In the genomic region with DNA sequence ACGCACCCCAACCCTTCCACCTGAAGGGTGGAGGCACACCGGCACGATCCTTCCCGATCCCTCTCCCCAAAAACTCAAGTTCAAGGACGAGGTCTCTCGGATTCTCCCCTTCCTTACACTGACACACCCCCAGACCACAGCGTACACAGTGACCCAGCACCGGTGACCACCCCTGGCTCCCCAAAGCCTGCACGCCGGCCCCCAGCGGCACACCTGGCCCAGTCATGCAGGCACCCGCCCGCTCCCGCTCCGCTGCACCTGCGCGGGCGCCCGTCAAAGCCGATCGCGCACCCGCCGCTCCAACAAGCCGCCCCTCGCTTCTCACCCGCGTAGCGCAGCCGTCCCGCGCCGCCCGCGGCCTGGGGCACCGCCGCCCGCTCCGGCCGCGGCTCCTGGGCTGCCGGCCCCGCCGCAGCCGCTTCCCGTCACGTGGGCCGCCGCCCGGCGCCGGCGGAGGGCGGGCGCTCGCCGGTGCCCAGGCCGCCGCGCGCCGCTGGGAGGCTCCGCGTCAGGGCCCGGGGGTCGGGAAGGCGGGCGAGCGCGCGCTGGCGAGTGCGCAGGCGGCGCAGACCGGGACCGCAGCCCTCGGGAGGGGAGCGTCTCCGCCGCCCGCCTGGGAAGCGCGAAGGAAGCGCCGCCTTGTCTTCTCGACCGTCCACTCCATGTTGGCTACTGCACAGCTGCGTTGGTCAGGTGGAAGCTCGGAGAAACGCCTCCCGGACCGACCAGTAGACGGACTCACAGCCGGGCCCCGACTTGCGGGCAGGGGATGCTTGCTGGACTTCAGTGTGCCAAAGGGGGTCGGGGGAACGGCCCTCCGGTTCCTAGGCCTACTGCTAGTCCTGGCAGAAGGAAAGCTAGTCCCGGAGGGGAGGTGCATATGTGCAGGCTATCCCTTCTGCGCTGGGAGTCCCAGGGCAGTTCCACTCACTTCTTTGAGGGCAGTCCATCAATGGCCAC, we compare ENCODE assay signal across 8 mouse cellular contexts. TPM values are rescaled to one million over a fixed set of nuclear protein-coding genes. Genes with fewer than 3 reads are reported as not detected.
DNase-seq lines count a peak whose midpoint lies in the region; ATAC-seq and TF ChIP-seq lines count a peak whose summit lies in the region.

No protein-coding gene starts in this region.

- no peaks in the 10 kb centered on the region for H3K27me3 ChIP-seq in lung, embryonic 15.5 days
- no peaks in the 10 kb centered on the region; the same call in 1 of the 2 replicates for H3K27me3 ChIP-seq in thymus, adult 2 months (ENCODE audit: control insufficient read depth, insufficient read depth, low read length)

- DNase-seq in MN1 (ENCODE audit: low spot score), result peak; percentile 80
- peak; percentile 80 for DNase-seq in cerebellum, adult 9-10 months
- peak; percentile 33 for DNase-seq in layer of hippocampus, adult 9-10 months (ENCODE audit: low spot score)
- DNase-seq in thymus, adult 2 months, result peak; percentile 65

- H3K36me3 ChIP-seq in lung, embryonic 15.5 days, result no peaks in the 10 kb centered on the region
- no peaks in the 10 kb centered on the region for H3K36me3 ChIP-seq in thymus, adult 2 months (ENCODE audit: control insufficient read depth, insufficient read depth, low read length)

- H3K9ac ChIP-seq in lung, embryonic 15.5 days, result peak overlapping the region; percentile 86

- no peaks in the 10 kb centered on the region for H3K9me3 ChIP-seq in lung, embryonic 15.5 days

- peak overlapping the region; percentile 71 for H3K4me3 ChIP-seq in lung, embryonic 15.5 days
- H3K4me3 ChIP-seq in olfactory bulb, adult 2 months (ENCODE audit: insufficient read depth, low read depth, low read length), result peak overlapping the region; percentile 82
- peak overlapping the region; percentile 93 for H3K4me3 ChIP-seq in thymus, adult 2 months (ENCODE audit: control insufficient read depth, insufficient read depth, low read length)

- ATAC-seq in frontal cortex, adult (ENCODE audit: low TSS enrichment), result peak; percentile 81
- peak; percentile 40 to 52 for ATAC-seq in hematopoietic stem cell, adult 5-6 weeks (replicated peaks in 1 of 2; ENCODE audit: insufficient read depth in 1 of 2, low FRiP score in 2 of 2, low TSS enrichment in 1 of 2, low read depth in 1 of 2, poor library complexity in 2 of 2, severe bottlenecking in 2 of 2)
- peak; percentile 89; the same call in 1 of the 2 replicates for ATAC-seq in lung, embryonic 15.5 days (ENCODE audit: borderline replicate concordance, extremely low read depth, low FRiP score, low TSS enrichment)

- H3K4me2 ChIP-seq in lung, embryonic 15.5 days, result peak overlapping the region; percentile 86

- H3K27ac ChIP-seq in lung, embryonic 15.5 days, result peak overlapping the region; percentile 73
- peak overlapping the region; percentile 78 for H3K27ac ChIP-seq in olfactory bulb, adult 2 months (ENCODE audit: insufficient read depth, low read depth, low read length)
- H3K27ac ChIP-seq in thymus, adult 2 months (ENCODE audit: control insufficient read depth, insufficient read depth, low read length), result no peak overlapping the region

- WGBS in lung, embryonic 15.5 days, result 1% methylated on average over 86 of the region's 102 CpGs
- 8% methylated on average over 102 of the region's 102 CpGs for WGBS in olfactory bulb, adult 2 months
- WGBS in thymus, adult 2 months, result 6% methylated on average over 102 of the region's 102 CpGs

- peak; percentile 82 for TF ChIP-seq POLR2A in olfactory bulb, adult 2 months (IDR thresholded peaks at IDR 0.05; ENCODE audit: insufficient read depth, low read depth, low read length)
- TF ChIP-seq POLR2A in thymus, adult 2 months (IDR thresholded peaks at IDR 0.05; ENCODE audit: control insufficient read depth, extremely low read depth, insufficient read depth, low read length, poor library complexity), result peak; percentile 51

- no peak for TF ChIP-seq CTCF in olfactory bulb, adult 2 months (IDR thresholded peaks at IDR 0.05; ENCODE audit: insufficient read depth, low read depth, low read length)
- TF ChIP-seq CTCF in thymus, adult 2 months (IDR thresholded peaks at IDR 0.05; ENCODE audit: borderline replicate concordance, control insufficient read depth, extremely low read depth, insufficient read depth, low read length, poor library complexity), result 0 out of 2 replicates have a peak, but pooled peaks have one; percentile 31

- H3K4me1 ChIP-seq in lung, embryonic 15.5 days, result peaks cover 14% of the 10 kb centered on the region
- peaks cover 7% of the 10 kb centered on the region; the same call in 1 of the 2 replicates for H3K4me1 ChIP-seq in olfactory bulb, adult 2 months (ENCODE audit: control insufficient read depth, insufficient read depth, low read length)
- H3K4me1 ChIP-seq in thymus, adult 2 months (replicated peaks; ENCODE audit: control insufficient read depth, insufficient read depth, low read length), result peaks cover 12% of the 10 kb centered on the region

RNA-seq across cellular contexts. Expression of a gene that starts 6.1 kb away (rescaled TPM):
- total RNA-seq in hematopoietic stem cell, adult 5-6 weeks (2017), result 12.6 and 12.7 TPM in 2 replicates
- 8.3 and 10.3 TPM in 2 replicates for polyA plus RNA-seq in lung, embryonic 15.5 days (2015; fragmentation: Nextera tagmentation; extraction: Ambion mirVana)
- not detected in 2 replicates for polyA plus RNA-seq in olfactory bulb, adult 2 months (2012; ENCODE audit: insufficient read depth, insufficient read length, low replicate concordance, missing spikeins)
- polyA plus RNA-seq in thymus, adult 2 months (2012; rRNA removed), result 22.9 and 24.7 TPM in 2 replicates

RNA-seq across cellular contexts. Expression of a gene that starts 6.2 kb away (rescaled TPM):
- total RNA-seq in hematopoietic stem cell, adult 5-6 weeks (2017), result 24.2 and 27.1 TPM in 2 replicates
- polyA plus RNA-seq in lung, embryonic 15.5 days (2015; fragmentation: Nextera tagmentation; extraction: Ambion mirVana), result 32.4 and 33.3 TPM in 2 replicates
- not detected in 2 replicates for polyA plus RNA-seq in olfactory bulb, adult 2 months (2012; ENCODE audit: insufficient read depth, insufficient read length, low replicate concordance, missing spikeins)
- 5.3 and 6.3 TPM in 2 replicates for polyA plus RNA-seq in thymus, adult 2 months (2012; rRNA removed)
